Mouse (Mus musculus) erythroblast, embryonic 14.5 days (primary cell): ENCODE measurements around the gene Socs7.
"Not testable (repeated sequence)": the region's sequence is repeated elsewhere in the genome, so short reads cannot be mapped to it uniquely, and the experiment has no call there.

Source experiments
- GATA1 ChIP-seq: IDR thresholded peaks from 2 replicates; pipeline ENCODE4 v1.6.1; 2012; ENCODE audit warnings: low read length, inconsistent platforms, mixed read lengths
- TAL1 ChIP-seq: IDR thresholded peaks from 3 replicates; pipeline ENCODE4 v1.6.1; 2012; ENCODE audit warnings: low read length, inconsistent platforms, mixed read lengths

- TF ChIP-seq TAL1, GATA1: not testable (repeated sequence)
These were observed 4.7 kb upstream of the Socs7 start for GRCm38 (mm10) chr11:97357663-97358062.
